Mouse (Mus musculus): ENCODE data around the gene Stt3b. TPM values are rescaled to one million over a fixed set of nuclear protein-coding genes. Genes with fewer than 3 reads are reported as not detected.

Stt3b gene
- polyA plus RNA-seq, 1 experiment from 2014 or later, result 104 TPM

DNA sequence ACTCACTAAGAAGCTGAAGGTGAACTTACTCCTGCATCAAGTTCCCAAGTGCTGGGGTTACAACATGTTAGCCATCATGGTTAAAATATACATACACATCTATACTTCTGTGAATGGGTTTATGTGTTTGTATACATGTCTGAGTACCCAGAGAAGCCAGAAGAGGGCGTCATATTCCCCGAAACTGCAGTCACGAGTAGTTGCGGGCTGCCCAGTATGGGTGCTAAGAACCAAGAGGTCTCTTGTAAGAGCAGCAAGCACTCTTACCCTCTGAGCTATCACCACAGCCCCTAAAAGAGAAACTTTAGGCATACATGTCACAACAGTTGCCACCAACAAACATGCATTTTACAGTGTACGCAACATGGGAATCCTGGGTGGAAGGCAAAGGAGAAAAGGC, 70.4 kb downstream of the Stt3b start:
- Histone ChIP-seq H3K4me2 (ENCODE audit: low read depth, low read length, severe bottlenecking) (no peak overlapping the region), H3K4me3 (ENCODE audit: low read depth, low read length) (no peak overlapping the region), H3K9ac (ENCODE audit: low read length) (no peak overlapping the region), H3K27ac (ENCODE audit: low read depth, low read length) (no peak overlapping the region), H3K9me3 (ENCODE audit: control insufficient read depth, low read length) (no peaks in the 10 kb centered on the region), H3K27me3 (ENCODE audit: control insufficient read depth, insufficient read depth, low read length) (no peaks in the 10 kb centered on the region), H3K4me1 (replicated peaks; ENCODE audit: control insufficient read depth, insufficient read depth, low read length) (no peaks in the 10 kb centered on the region), H3K36me3 (ENCODE audit: control insufficient read depth, insufficient read depth, low read length) (peaks cover 8% of the 10 kb centered on the region; the same call in 1 of the 2 replicates)
- DNase-seq (ENCODE audit: low spot score), result no peak
- no peak for ATAC-seq (replicated peaks; ENCODE audit: low FRiP score)
- 94% methylated on average over 5 of the region's 5 CpGs for WGBS

DNA sequence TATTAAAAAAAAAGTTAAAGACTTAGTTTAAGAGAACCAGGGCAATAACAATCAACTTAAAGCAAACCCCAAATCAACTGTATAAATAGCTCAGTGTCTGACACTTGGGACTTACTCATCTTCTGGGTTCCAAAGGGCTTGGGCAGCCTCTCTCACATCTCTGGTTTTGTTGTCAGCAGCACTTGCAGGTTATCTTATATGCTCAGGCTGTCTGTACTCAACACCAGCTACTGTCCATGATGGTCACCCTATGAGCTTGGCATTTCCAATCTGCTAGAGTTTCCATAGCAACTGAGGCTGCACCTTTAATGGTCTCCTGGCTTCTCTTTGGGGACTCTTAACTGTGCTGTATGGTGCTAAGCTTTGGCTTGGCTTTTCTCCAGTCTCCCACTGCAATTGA, 72.3 kb downstream of the Stt3b start:
- Histone ChIP-seq H3K9ac (ENCODE audit: low read length) (no peak overlapping the region), H3K9me3 (ENCODE audit: control insufficient read depth, low read length) (no peaks in the 10 kb centered on the region), H3K36me3 (ENCODE audit: control insufficient read depth, insufficient read depth, low read length) (peaks cover 5% of the 10 kb centered on the region; the same call in 1 of the 2 replicates), H3K27ac (ENCODE audit: low read depth, low read length) (no peak overlapping the region), H3K4me2 (ENCODE audit: low read depth, low read length, severe bottlenecking) (no peak overlapping the region), H3K4me1 (replicated peaks; ENCODE audit: control insufficient read depth, insufficient read depth, low read length) (no peaks in the 10 kb centered on the region), H3K4me3 (ENCODE audit: low read depth, low read length) (no peak overlapping the region), H3K27me3 (ENCODE audit: control insufficient read depth, insufficient read depth, low read length) (no peaks in the 10 kb centered on the region)
- no peak for DNase-seq (ENCODE audit: low spot score)
- no peak for ATAC-seq (replicated peaks; ENCODE audit: low FRiP score)

DNA sequence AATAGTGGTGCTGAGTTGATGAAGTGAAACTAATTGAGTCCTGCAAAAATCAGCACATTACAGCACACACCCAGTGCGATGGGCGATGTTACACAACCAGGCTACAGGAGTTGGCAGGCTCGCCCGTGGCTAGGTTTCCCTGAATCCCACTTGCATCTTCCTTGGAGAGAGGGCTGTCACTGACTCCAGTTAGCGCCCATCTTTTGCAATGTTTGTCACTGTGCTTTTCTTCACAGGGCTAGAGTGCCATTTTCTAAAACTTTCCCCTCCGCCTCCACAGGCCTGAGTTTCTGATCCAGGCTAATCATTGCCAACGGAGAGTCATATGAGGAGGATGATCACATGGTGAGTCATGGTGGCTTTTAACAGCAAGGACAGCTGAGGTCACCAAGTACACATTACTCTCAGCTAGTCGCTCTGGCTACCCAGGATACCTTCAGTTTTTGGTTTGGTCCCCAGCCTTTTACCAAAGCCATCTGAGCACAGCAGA, 73.8 kb downstream of the Stt3b start:
- DNase-seq (ENCODE audit: low spot score) (no peak), ATAC-seq (replicated peaks; ENCODE audit: low FRiP score) (no peak)
- no peaks in the 10 kb centered on the region for H3K27me3 ChIP-seq (ENCODE audit: control insufficient read depth, insufficient read depth, low read length)
- H3K9me3 ChIP-seq (ENCODE audit: control insufficient read depth, low read length), result no peaks in the 10 kb centered on the region
- WGBS, result 91% methylated on average over 8 of the region's 8 CpGs
- H3K4me3 ChIP-seq (ENCODE audit: low read depth, low read length), result no peak overlapping the region
- no peak overlapping the region for H3K4me2 ChIP-seq (ENCODE audit: low read depth, low read length, severe bottlenecking)
- H3K36me3 ChIP-seq (ENCODE audit: control insufficient read depth, insufficient read depth, low read length), result peaks cover 4% of the 10 kb centered on the region; the same call in 1 of the 2 replicates
- no peak overlapping the region for H3K27ac ChIP-seq (ENCODE audit: low read depth, low read length)
- no peaks in the 10 kb centered on the region for H3K4me1 ChIP-seq (replicated peaks; ENCODE audit: control insufficient read depth, insufficient read depth, low read length)
- no peak overlapping the region for H3K9ac ChIP-seq (ENCODE audit: low read length)

DNA sequence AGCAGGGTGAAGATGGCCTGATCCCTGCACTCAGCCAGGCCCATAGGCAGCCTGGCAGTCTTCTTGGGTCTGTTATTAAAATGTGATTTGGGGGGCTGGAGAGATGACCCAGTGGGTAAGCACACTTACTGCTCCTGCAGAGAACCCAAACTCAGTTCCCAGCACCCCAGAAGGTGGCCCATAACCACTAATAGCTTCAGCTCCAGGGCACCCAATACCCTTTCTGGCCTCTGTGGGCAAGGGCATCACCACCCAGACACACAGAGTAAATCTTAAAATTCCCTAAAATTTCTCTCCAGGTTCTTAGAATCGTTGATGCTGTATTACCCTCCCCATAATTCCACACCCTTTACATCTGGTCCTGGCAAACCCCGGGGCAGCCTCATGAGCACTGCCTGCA, 75.7 kb downstream of the Stt3b start:
- Histone ChIP-seq H3K4me3 (ENCODE audit: low read depth, low read length) (no peak overlapping the region), H3K36me3 (ENCODE audit: control insufficient read depth, insufficient read depth, low read length) (no peaks in the 10 kb centered on the region; the same call in 1 of the 2 replicates), H3K9me3 (ENCODE audit: control insufficient read depth, low read length) (no peaks in the 10 kb centered on the region), H3K27me3 (ENCODE audit: control insufficient read depth, insufficient read depth, low read length) (no peaks in the 10 kb centered on the region), H3K4me1 (replicated peaks; ENCODE audit: control insufficient read depth, insufficient read depth, low read length) (no peaks in the 10 kb centered on the region), H3K9ac (ENCODE audit: low read length) (no peak overlapping the region), H3K27ac (ENCODE audit: low read depth, low read length) (no peak overlapping the region), H3K4me2 (ENCODE audit: low read depth, low read length, severe bottlenecking) (no peak overlapping the region)
- DNase-seq (ENCODE audit: low spot score) (peak; percentile 33), ATAC-seq (replicated peaks; ENCODE audit: low FRiP score) (no peak)
- whole genome bisulfite sequencing, result 83% methylated on average over 2 of the region's 2 CpGs

DNA sequence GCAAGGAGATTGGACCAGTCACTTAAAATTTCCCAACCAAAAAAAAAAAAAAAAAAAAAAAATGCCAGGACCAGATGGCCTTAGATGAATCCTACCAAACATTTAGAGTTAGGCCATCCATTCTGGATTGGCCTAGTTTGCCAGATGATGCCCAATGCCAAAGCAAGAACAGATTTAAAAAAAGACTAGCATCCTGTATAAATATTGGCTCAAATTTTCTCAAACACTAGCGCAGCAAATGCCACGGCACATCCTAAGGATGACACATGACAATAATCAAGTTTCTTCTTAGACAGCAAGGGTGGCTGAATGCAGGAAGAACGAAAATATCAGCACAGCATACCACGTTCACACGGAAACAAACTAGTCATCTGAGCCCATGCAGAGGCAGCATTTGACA, 76.5 kb downstream of the Stt3b start:
- ATAC-seq (replicated peaks; ENCODE audit: low FRiP score) (no peak), DNase-seq (ENCODE audit: low spot score) (no peak)
- H3K9me3 ChIP-seq (ENCODE audit: control insufficient read depth, low read length), result no peaks in the 10 kb centered on the region
- no peak overlapping the region for H3K9ac ChIP-seq (ENCODE audit: low read length)
- H3K27me3 ChIP-seq (ENCODE audit: control insufficient read depth, insufficient read depth, low read length), result no peaks in the 10 kb centered on the region
- no peak overlapping the region for H3K4me2 ChIP-seq (ENCODE audit: low read depth, low read length, severe bottlenecking)
- H3K36me3 ChIP-seq (ENCODE audit: control insufficient read depth, insufficient read depth, low read length), result no peaks in the 10 kb centered on the region
- no peaks in the 10 kb centered on the region for H3K4me1 ChIP-seq (replicated peaks; ENCODE audit: control insufficient read depth, insufficient read depth, low read length)
- no peak overlapping the region for H3K4me3 ChIP-seq (ENCODE audit: low read depth, low read length)
- H3K27ac ChIP-seq (ENCODE audit: low read depth, low read length), result no peak overlapping the region
- WGBS, result 94% methylated on average over 5 of the region's 5 CpGs

DNA sequence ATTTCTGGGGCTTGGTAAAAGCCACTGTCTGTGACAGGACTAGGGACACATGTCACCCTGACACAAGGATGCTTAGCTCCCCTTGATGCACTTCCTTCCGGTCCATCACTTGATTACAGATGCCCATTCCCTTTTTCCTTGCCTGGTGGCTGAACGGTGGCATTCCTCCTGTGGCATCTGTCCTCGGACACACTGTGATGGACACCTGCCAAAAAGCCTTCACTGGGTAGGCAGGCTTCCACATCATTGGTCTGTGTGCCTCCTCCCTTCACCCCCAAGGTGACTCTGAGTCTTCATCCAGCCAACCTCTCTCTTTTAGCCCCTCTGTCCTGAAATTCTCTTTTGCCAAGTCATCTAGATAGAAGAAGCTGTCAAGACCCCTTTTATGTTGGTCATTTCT, 78.7 kb downstream of the Stt3b start:
- no peaks in the 10 kb centered on the region for H3K4me1 ChIP-seq (replicated peaks; ENCODE audit: control insufficient read depth, insufficient read depth, low read length)
- H3K9me3 ChIP-seq (ENCODE audit: control insufficient read depth, low read length), result no peaks in the 10 kb centered on the region
- ATAC-seq (replicated peaks; ENCODE audit: low FRiP score) (no peak), DNase-seq (ENCODE audit: low spot score) (no peak)
- H3K4me2 ChIP-seq (ENCODE audit: low read depth, low read length, severe bottlenecking), result no peak overlapping the region
- H3K27me3 ChIP-seq (ENCODE audit: control insufficient read depth, insufficient read depth, low read length), result no peaks in the 10 kb centered on the region
- no peak overlapping the region for H3K4me3 ChIP-seq (ENCODE audit: low read depth, low read length)
- H3K27ac ChIP-seq (ENCODE audit: low read depth, low read length), result no peak overlapping the region
- H3K36me3 ChIP-seq (ENCODE audit: control insufficient read depth, insufficient read depth, low read length), result no peaks in the 10 kb centered on the region
- 91% methylated on average over 3 of the region's 3 CpGs for WGBS
- H3K9ac ChIP-seq (ENCODE audit: low read length), result no peak overlapping the region

DNA sequence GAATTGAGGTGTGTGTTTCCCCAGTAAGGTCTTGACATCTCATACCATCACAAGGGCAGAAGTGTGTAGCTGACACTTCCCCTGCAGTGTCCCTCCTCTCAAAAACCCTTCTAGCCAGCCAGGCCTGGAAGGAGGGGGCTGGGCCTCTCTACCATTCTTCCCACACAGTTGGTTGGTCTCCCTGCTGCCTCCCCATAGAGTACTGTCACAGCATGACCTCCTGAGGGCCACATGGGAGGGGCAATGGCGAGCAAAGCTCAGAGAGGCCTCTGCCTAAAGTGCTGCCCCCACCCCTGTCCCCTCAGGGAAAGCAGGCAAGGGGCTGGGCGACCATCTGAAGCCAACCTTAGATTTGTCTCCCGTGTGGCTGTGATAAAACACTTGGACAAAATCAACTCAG, 80.1 kb downstream of the Stt3b start:
- H3K4me2 ChIP-seq (ENCODE audit: low read depth, low read length, severe bottlenecking), result no peak overlapping the region
- no peaks in the 10 kb centered on the region for H3K9me3 ChIP-seq (ENCODE audit: control insufficient read depth, low read length)
- WGBS, result 18% methylated on average over 3 of the region's 3 CpGs
- H3K9ac ChIP-seq (ENCODE audit: low read length), result no peak overlapping the region
- H3K36me3 ChIP-seq (ENCODE audit: control insufficient read depth, insufficient read depth, low read length), result no peaks in the 10 kb centered on the region
- H3K27me3 ChIP-seq (ENCODE audit: control insufficient read depth, insufficient read depth, low read length), result no peaks in the 10 kb centered on the region
- H3K27ac ChIP-seq (ENCODE audit: low read depth, low read length), result no peak overlapping the region
- H3K4me3 ChIP-seq (ENCODE audit: low read depth, low read length), result no peak overlapping the region
- no peak for DNase-seq (ENCODE audit: low spot score)
- no peaks in the 10 kb centered on the region for H3K4me1 ChIP-seq (replicated peaks; ENCODE audit: control insufficient read depth, insufficient read depth, low read length)
- no peak for ATAC-seq (replicated peaks; ENCODE audit: low FRiP score)

DNA sequence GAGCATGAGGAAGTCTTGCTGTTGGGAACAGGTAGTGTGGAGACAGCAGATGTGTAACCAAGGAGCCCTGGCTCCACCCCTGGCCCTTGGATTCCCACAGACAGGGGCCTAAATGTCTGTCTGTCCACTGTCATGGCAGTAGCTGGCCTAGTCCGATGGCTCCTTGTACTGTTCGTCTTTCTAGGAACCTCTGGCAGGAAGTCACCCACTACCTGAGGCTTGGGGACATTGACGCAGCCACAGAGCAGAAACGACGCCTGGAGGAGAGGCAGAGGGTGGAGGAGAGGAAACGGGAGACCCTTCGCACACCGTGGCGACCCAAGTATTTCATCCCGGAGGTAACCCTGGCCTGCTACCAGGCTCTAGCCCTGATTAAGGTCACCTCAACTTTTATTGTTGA, 80.5 kb downstream of the Stt3b start:
- no peak overlapping the region for H3K27ac ChIP-seq (ENCODE audit: low read depth, low read length)

DNA sequence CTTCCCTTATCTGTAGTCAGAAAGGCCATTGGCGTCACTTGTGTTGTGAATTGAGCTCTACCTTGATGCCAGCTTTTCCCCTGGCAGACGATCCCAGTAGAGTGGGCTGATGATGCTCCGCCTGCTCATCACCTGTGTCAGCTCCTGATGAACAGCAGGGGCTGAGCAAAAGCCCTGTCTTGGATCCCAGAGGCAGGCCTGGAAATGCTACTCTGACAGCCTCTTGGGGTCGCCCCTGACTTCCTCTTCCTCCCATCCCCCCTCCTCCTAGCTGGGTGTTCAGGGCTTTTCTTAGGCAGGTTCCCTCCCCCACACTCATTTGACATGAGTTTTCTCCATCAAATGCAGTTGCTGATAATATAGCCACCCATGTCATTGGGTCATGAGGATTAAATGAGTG, 81.1 kb downstream of the Stt3b start:
- no peak for DNase-seq (ENCODE audit: low spot score)
- 73% methylated on average over 4 of the region's 4 CpGs for whole genome bisulfite sequencing
- no peaks in the 10 kb centered on the region; the same call in 1 of the 2 replicates for H3K4me1 ChIP-seq (replicated peaks; ENCODE audit: control insufficient read depth, insufficient read depth, low read length)
- no peak overlapping the region for H3K9ac ChIP-seq (ENCODE audit: low read length)
- no peak for ATAC-seq (replicated peaks; ENCODE audit: low FRiP score)
- no peak overlapping the region for H3K27ac ChIP-seq (ENCODE audit: low read depth, low read length)
- H3K4me2 ChIP-seq (ENCODE audit: low read depth, low read length, severe bottlenecking), result no peak overlapping the region
- no peaks in the 10 kb centered on the region for H3K27me3 ChIP-seq (ENCODE audit: control insufficient read depth, insufficient read depth, low read length)
- H3K9me3 ChIP-seq (ENCODE audit: control insufficient read depth, low read length), result no peaks in the 10 kb centered on the region
- H3K4me3 ChIP-seq (ENCODE audit: low read depth, low read length), result no peak overlapping the region
- no peaks in the 10 kb centered on the region for H3K36me3 ChIP-seq (ENCODE audit: control insufficient read depth, insufficient read depth, low read length)

More for the DNA sequence above, 80.5 kb downstream of the Stt3b start:
- no peak for DNase-seq (ENCODE audit: low spot score)
- Histone ChIP-seq H3K4me3 (ENCODE audit: low read depth, low read length) (no peak overlapping the region), H3K27me3 (ENCODE audit: control insufficient read depth, insufficient read depth, low read length) (no peaks in the 10 kb centered on the region), H3K9me3 (ENCODE audit: control insufficient read depth, low read length) (no peaks in the 10 kb centered on the region), H3K4me1 (replicated peaks; ENCODE audit: control insufficient read depth, insufficient read depth, low read length) (no peaks in the 10 kb centered on the region; the same call in 1 of the 2 replicates), H3K9ac (ENCODE audit: low read length) (no peak overlapping the region), H3K4me2 (ENCODE audit: low read depth, low read length, severe bottlenecking) (no peak overlapping the region), H3K36me3 (ENCODE audit: control insufficient read depth, insufficient read depth, low read length) (no peaks in the 10 kb centered on the region)
- WGBS, result 70% methylated on average over 10 of the region's 10 CpGs
- no peak for ATAC-seq (replicated peaks; ENCODE audit: low FRiP score)

All from forebrain, embryonic 11.5 days (tissue).